Mouse (Mus musculus) midbrain, embryonic 14.5 days (tissue): ENCODE results near the gene Kdm5b. TPM values are rescaled to one million over a fixed set of nuclear protein-coding genes. Genes with fewer than 3 reads are reported as not detected.
"Not testable (repeated sequence)": the region's sequence is repeated elsewhere in the genome, so short reads cannot be mapped to it uniquely, and the experiment has no call there.

Experiments used
- ATAC-seq: fragments of 200-750 bp; cut with Nextera tagmentation; 2 replicates; pipeline ENCODE4 v1.8.0; 2017; ENCODE audit warnings: moderate number of reproducible peaks, moderate library complexity; ENCODE audit not compliant: low FRiP score, low TSS enrichment
- DNase-seq: peaks from one replicate; pipeline ENCODE4 v3.0.0-alpha.2; 2015
- H3K27ac ChIP-seq: fragments of 300-500 bp; sonication (generic); replicated peaks from 2 replicates; pipeline ENCODE4 v1.5.1; 2014; ENCODE audit warnings: mild to moderate bottlenecking, low read depth, low read length, moderate library complexity
- H3K27me3 ChIP-seq: fragments of 300-500 bp; sonication (generic); 2 replicates; pipeline ENCODE4 v1.6.1; 2014; ENCODE audit warnings: low read length, control low read depth, mixed read lengths; ENCODE audit not compliant: control insufficient read depth, insufficient read depth
- H3K36me3 ChIP-seq: fragments of 300-500 bp; sonication (generic); 2 replicates; pipeline ENCODE4 v1.6.1; 2014; ENCODE audit warnings: low read length, control low read depth; ENCODE audit not compliant: control insufficient read depth, insufficient read depth
- H3K4me1 ChIP-seq: fragments of 300-500 bp; sonication (generic); 2 replicates; pipeline ENCODE4 v1.6.1; 2014; ENCODE audit warnings: mild to moderate bottlenecking, antibody characterized with exemption, low read length, control low read depth; ENCODE audit not compliant: control insufficient read depth, insufficient read depth
- H3K4me2 ChIP-seq: fragments of 300-500 bp; sonication (generic); 2 replicates; pipeline ENCODE4 v1.6.1; 2014; ENCODE audit warnings: mild to moderate bottlenecking, low read length, moderate library complexity
- H3K4me3 ChIP-seq: fragments of 300-500 bp; sonication (generic); replicated peaks from 2 replicates; pipeline ENCODE4 v1.5.1; 2014; ENCODE audit warnings: low read depth, low read length
- H3K9ac ChIP-seq: fragments of 300-500 bp; sonication (generic); replicated peaks from 2 replicates; pipeline ENCODE4 v1.6.1; 2014; ENCODE audit warnings: mild to moderate bottlenecking, low read length, moderate library complexity
- H3K9me3 ChIP-seq: fragments of 300-500 bp; sonication (generic); 2 replicates; pipeline ENCODE4 v1.6.1; 2016; ENCODE audit warnings: low read length, control low read depth, mixed read lengths; ENCODE audit not compliant: control insufficient read depth
- WGBS: fragments of 180-500 bp; shearing (Covaris S2); extraction: QIAGEN DNeasy Blood & Tissue Kit; methylation state at CpG from one replicate; pipeline ENCODE4 v1.1.7; 2014; 5-methylcytosine and 5-hydroxymethylcytosine counted together
- polyA plus RNA-seq: library from polyadenylated mRNA; unstranded; fragments of >200 nt; fragmentation: Nextera tagmentation; extraction: Ambion mirVana; gene quantifications from 2 replicates; pipeline ENCODE4 v1.2.1, GENCODE M21; 2014

Gene Kdm5b
- polyA plus RNA-seq, 1 experiment from 2014 or later: 111 TPM

DNA sequence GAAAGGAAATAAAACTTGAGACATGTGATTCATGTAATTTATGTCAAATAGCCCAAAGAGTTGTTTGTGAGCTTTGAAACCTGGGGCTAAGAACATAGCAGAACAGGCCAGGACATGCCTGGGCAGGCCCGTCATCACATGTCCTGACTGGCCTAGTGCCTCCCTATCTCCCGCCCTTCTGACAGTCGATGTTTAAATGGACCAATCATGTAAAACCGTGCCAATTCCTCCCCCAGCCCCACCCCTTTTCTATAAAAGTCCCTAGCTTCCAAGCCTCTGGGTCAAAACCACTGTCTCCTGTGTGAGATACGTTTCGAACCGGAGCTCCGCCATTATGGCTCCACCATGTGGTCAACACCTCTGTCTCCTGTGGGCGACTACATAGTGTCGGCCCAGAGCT is 26.3 kb upstream of the Kdm5b start:
- H3K36me3 ChIP-seq, DNase-seq: not testable (repeated sequence)

DNA sequence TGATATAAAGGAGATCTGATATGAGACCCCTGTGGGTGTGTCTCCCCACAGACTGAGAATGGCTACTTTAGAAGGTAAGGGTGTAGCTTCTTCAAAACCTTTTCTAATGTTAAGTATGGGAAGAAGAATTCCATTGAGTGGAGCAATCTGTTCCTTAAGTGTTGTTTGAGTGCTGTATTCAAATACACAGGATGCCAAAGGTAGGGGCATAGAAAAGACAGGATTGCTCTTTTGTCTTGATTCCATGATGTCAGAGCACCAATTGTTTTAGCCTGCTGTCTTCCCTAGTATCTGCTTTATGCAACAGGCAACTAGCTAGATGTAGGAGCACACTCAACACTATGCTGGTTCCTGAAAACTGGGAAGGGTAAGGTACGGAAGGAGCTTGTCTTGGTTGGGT is 24.9 kb upstream of the Kdm5b start:
- no peak overlapping the region for H3K4me2 ChIP-seq

More for the DNA sequence above, 26.3 kb upstream of the Kdm5b start:
- not testable (repeated sequence) for H3K9ac ChIP-seq, H3K9me3 ChIP-seq, H3K4me3 ChIP-seq, H3K4me1 ChIP-seq, H3K27ac ChIP-seq, H3K4me2 ChIP-seq, ATAC-seq, H3K27me3 ChIP-seq
- WGBS: 94% methylated on average over 10 of the region's 10 CpGs

DNA sequence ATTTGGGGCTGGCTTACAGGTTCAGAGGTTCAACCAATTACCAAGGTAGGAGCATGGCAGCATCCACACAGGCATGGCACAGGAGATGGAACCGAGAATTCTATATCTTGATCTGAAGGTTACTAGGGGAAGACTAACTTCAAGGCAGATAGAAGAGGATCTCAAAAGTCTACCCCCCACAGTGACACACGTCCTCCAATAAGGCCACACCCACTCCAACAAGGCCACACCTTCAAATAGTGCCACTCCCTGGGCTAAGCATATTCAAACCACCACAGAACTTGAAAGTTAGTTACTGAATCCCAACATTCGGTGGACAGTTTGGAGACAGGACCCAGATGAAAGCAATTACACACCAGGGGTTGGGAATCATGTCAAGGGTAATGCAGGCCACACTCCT is 24.5 kb upstream of the Kdm5b start:
- Histone ChIP-seq H3K9me3 (no peaks in the 10 kb centered on the region), H3K27me3 (no peaks in the 10 kb centered on the region), H3K9ac (no peak overlapping the region), H3K4me1 (no peaks in the 10 kb centered on the region), H3K4me3 (no peak overlapping the region), H3K4me2 (no peak overlapping the region), H3K36me3 (no peaks in the 10 kb centered on the region), H3K27ac (no peak overlapping the region)
- no peak for DNase-seq
- ATAC-seq: no peak
- WGBS: 73% methylated on average over 3 of the region's 3 CpGs

More for the DNA sequence above, 24.9 kb upstream of the Kdm5b start:
- H3K27ac ChIP-seq: no peak overlapping the region
- ATAC-seq (no peak), DNase-seq (no peak)
- WGBS: 100% methylated on average over 1 of the region's 1 CpGs
- H3K4me3 ChIP-seq: no peak overlapping the region
- H3K27me3 ChIP-seq: no peaks in the 10 kb centered on the region
- no peak overlapping the region for H3K9ac ChIP-seq
- no peaks in the 10 kb centered on the region for H3K36me3 ChIP-seq
- no peaks in the 10 kb centered on the region for H3K4me1 ChIP-seq
- no peaks in the 10 kb centered on the region for H3K9me3 ChIP-seq

DNA sequence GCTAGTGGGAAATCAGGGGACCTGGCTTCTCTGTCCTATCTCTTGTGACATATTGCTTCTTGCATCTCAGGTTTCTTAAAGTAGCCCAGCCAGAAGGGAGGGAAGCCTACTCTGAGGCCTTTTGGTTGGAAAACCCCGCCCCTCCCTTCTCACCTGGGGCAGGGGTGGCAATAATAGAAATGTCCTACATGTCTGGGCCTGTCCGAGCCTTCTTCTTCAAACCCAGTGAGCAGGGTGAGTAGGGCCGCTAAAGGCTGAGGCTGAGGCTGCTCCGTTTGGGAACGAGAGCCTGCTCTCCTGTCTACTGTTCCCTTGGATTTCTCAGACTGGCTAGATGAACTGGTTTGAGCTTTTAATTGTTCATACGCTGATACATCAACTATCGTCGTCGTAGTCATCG is 19.4 kb upstream of the Kdm5b start:
- Histone ChIP-seq H3K4me2 (no peak overlapping the region), H3K9me3 (peaks cover 6% of the 10 kb centered on the region; the same call in 1 of the 2 replicates), H3K36me3 (no peaks in the 10 kb centered on the region), H3K27ac (no peak overlapping the region), H3K4me1 (no peaks in the 10 kb centered on the region), H3K27me3 (no peaks in the 10 kb centered on the region), H3K9ac (no peak overlapping the region), H3K4me3 (no peak overlapping the region)
- WGBS: 90% methylated on average over 10 of the region's 10 CpGs
- no peak for DNase-seq
- no peak for ATAC-seq

DNA sequence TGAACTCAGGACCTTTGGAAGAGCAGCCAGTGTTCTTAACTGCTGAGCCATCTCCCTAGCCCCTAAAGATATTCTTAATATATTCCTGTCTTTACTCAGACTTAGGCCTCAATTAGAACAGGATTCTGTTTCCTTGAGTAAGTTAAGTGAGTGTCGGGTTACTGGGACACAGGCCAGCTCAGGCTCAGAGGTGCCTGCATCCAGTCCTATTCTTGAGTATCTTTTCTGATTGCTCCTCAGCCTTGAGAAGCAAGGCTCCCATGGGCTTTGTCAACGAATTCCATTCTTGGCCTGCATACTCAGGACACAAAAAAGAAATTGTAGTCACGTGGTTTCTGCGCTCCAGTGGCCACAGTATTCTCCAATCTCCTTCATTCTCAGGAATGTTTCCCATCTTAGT is 11.7 kb upstream of the Kdm5b start:
- Histone ChIP-seq H3K4me1 (no peaks in the 10 kb centered on the region), H3K4me3 (no peak overlapping the region), H3K27ac (no peak overlapping the region), H3K9ac (no peak overlapping the region), H3K27me3 (no peaks in the 10 kb centered on the region), H3K36me3 (no peaks in the 10 kb centered on the region), H3K9me3 (peaks cover 6% of the 10 kb centered on the region; the same call in 1 of the 2 replicates), H3K4me2 (no peak overlapping the region)
- no peak for ATAC-seq
- 65% methylated on average over 4 of the region's 4 CpGs for WGBS
- no peak for DNase-seq

DNA sequence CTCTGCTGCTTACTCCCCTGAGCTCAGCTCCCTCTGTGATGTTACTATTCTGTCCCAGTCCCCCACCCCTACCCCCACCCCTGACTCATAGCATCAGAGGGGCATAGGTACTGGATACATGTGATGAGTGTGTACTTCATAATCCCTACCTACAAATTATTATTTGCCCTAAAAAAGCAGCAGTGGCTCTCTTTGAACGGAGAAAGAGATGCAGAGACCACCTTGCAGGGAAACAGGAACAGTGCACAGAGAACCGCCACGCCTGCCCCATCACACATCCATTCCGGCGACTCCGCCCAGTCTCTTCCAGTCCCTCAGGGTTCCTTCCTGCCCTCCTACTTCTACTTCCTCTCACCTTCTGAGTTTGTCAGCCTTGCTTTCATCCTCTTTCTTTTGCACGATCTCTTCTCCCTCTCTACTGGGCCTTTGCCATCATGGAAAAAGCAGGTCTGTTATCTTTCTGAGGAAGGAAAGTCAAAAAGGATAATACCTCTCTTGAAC is 10.3 kb upstream of the Kdm5b start, which contains the start of gene Mgat4e:
Gene Mgat4e (minus strand): TSS at position 51 of the 501 bp plus-strand sequence.
- Histone ChIP-seq H3K9me3 (peaks cover 6% of the 10 kb centered on the region; the same call in 1 of the 2 replicates), H3K4me1 (no peaks in the 10 kb centered on the region), H3K4me2 (no peak within 1 kb of the TSS), H3K4me3 (no peak within 1 kb of the TSS), H3K27ac (no peak within 1 kb of the TSS), H3K27me3 (no peaks in the 10 kb centered on the region), H3K9ac (no peak within 1 kb of the TSS), H3K36me3 (no peaks in the 10 kb centered on the region)
- WGBS: 69% methylated on average over 7 of the region's 7 CpGs
- DNase-seq: no peak
- ATAC-seq: no peak

DNA sequence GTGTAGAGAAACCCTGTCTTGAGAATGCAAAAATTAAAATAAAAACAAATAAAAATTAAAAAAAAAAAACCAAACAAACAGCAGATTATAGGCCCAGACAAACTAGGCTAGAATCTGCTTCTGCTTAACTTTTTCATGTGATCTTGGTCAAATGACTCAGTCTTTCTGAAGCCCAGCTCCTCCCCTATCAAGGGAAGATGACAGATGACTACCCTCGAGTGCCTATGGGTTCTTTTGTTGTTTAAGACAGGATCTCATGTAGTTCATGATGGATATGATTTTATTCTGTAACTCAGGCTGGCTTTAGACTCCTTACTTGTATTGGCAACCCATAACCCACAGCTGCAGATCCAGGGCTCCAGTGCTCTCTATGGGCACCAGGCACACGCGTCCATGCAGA is 8.1 kb upstream of the Kdm5b start:
- WGBS: 89% methylated on average over 3 of the region's 3 CpGs
- H3K36me3 ChIP-seq: no peaks in the 10 kb centered on the region
- no peak overlapping the region for H3K9ac ChIP-seq

DNA sequence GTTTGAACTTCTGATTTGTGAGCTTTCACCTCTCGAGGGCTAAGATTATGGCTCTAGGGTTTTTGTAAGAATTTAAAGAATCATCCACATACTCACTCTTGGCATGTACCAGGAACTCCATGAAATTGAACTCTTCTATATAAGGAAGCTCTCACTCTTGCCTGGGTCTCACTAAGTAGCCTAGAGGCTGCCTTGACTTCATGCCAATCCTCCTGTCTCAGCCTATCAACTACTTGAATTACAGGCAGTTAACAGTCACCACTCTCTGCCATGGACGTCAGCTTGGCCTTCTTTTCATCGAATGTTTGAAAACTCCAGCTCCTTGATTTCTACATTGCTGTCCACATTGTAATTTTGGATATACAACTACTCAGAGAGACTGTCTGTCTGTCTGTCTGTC is 7.6 kb upstream of the Kdm5b start:
- 79% methylated on average over 3 of the region's 3 CpGs for WGBS
- Histone ChIP-seq H3K27me3 (no peaks in the 10 kb centered on the region), H3K4me2 (no peak overlapping the region), H3K9ac (no peak overlapping the region), H3K4me1 (peaks cover 7% of the 10 kb centered on the region; the same call in 1 of the 2 replicates), H3K36me3 (no peaks in the 10 kb centered on the region), H3K4me3 (no peak overlapping the region), H3K9me3 (no peaks in the 10 kb centered on the region), H3K27ac (no peak overlapping the region)
- DNase-seq (no peak), ATAC-seq (no peak)

More for the DNA sequence above, 8.1 kb upstream of the Kdm5b start:
- DNase-seq (no peak), ATAC-seq (no peak)
- no peak overlapping the region for H3K4me3 ChIP-seq
- H3K27ac ChIP-seq: no peak overlapping the region
- 0 out of 2 replicates have a peak, but pooled peaks cover 3% of the 10 kb centered on the region for H3K4me1 ChIP-seq
- H3K27me3 ChIP-seq: no peaks in the 10 kb centered on the region
- no peaks in the 10 kb centered on the region for H3K9me3 ChIP-seq
- no peak overlapping the region for H3K4me2 ChIP-seq

DNA sequence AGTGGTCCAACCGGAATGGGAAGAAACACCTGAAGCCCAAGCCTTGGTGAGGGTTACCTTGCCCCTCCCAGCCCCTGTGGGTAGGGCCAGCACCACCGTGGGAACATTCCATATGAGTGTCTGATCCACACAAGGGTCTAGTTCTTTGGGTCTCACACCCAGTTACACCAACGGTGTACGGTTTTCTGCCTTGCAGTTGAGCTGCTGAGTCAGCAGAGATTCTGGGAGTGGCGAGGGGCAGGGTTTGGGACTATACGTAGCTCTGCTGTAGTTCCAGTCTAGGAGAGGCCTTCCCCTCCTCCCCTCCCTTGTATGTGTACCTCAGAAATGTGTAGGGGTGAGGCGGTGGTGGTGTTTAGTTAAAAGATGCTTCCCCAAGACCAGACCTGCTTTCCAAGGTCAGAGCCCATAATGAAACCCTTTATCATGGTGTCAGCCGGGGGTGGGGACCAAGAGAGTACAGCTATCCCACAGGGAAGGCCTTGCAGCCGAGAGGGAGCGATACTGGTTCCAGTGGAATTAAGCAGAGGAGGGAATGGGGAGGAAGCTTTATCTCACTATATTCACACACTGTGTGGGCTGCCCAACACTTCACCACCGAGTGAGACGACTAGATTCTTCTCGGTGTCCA is 4.6 kb upstream of the Kdm5b start:
- DNase-seq (no peak), ATAC-seq (no peak)
- no peak overlapping the region; the same call in 1 of the 2 replicates for H3K27ac ChIP-seq
- H3K4me2 ChIP-seq: peak overlapping the region; percentile 86
- WGBS: 33% methylated on average over 13 of the region's 13 CpGs
- H3K36me3 ChIP-seq: no peaks in the 10 kb centered on the region
- peaks cover 7% of the 10 kb centered on the region; the same call in 1 of the 2 replicates for H3K4me1 ChIP-seq
- H3K9ac ChIP-seq: 0 out of 2 replicates have a peak overlapping the region, but pooled peaks have one; percentile 82
- H3K9me3 ChIP-seq: no peaks in the 10 kb centered on the region
- no peaks in the 10 kb centered on the region for H3K27me3 ChIP-seq
- peak overlapping the region; percentile 65; the same call in 1 of the 2 replicates for H3K4me3 ChIP-seq
